Mouse (Mus musculus): ENCODE results near the gene Mdfic. TPM values are rescaled to one million over a fixed set of nuclear protein-coding genes. Genes with fewer than 3 reads are reported as not detected.

Mdfic gene
- total RNA-seq, 2 experiments from 2014 or later, result 9.1 to 10.8 TPM

DNA sequence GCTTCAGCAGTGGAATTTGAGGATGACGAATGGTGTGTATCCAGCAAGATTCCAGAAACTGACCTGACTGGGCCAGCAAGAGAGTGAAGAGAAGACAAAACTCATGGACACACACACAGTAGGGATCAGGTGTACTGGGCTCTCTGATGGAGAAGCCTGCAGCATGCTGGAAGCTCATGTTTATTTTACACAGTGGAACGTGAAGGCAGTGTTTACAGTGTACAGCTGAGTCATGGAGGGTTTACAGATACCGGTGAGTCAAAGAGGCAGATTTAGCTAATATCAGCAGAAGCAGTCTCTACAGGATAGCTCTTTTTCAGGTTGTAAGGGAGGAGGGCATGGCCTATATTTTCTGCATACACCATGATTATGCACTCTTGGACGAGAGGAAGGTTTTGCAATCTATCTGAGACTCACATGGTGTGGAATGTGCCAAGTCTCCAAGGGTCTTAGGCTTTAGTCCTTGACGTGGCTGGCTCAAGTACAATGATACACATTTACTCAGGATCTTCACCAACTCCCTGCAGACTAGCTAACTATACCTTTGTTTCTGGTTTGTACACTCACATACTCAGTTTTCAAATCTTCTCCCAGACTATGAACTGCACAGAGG, 18.0 kb downstream of the Mdfic start:
- intact Hi-C loops (cut with DNase I), result no loop called here
- no peak for DNase-seq

DNA sequence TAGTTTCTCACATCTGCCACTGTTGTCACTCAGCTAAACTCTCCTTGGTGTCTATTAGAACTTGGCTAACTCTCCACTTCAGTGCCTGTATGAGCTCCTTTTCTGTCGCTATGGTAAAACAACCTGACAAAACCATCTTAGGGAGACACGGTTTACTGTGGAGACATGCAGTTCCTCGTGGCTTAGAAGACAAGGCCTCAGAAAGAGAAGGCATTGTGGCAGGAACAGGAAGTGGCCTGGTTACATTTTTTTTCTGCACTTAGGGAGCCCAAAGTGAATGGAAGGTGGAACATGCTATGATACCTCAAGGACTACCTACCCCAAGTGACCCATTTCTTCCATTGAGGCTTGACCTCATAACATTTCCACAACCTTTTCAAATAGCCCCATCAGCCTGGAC, 18.7 kb downstream of the Mdfic start:
- intact Hi-C loops (cut with DNase I), result no loop called here
- no peak for DNase-seq

DNA sequence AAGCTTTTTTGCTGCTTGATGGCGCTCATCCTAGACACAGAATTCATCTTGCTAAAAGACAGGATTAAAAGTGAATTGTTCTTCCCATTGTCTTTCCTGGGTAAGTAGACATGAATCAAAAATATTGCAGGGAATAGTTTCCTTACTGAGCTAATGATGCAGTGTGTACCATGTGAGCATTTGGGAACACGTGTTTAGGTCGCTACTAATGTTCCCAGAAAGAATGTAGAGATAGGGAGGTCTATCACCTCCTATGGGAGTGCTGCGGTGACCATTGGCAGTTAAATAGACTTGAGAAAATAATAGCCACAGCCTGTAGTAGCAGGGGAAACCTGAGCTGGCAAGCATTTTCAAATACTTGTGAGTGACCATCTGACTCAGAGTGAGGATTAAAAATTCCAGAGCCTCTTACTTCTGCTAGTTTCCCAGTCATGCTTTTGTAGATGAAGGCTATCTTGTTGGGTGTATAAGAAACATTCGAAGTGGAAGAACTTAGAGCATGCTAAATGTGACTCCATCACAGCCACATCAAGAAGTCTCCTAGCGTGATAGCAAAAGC, 22.2 kb downstream of the Mdfic start:
- intact Hi-C loops (cut with DNase I), result no loop called here
- no peak for DNase-seq

DNA sequence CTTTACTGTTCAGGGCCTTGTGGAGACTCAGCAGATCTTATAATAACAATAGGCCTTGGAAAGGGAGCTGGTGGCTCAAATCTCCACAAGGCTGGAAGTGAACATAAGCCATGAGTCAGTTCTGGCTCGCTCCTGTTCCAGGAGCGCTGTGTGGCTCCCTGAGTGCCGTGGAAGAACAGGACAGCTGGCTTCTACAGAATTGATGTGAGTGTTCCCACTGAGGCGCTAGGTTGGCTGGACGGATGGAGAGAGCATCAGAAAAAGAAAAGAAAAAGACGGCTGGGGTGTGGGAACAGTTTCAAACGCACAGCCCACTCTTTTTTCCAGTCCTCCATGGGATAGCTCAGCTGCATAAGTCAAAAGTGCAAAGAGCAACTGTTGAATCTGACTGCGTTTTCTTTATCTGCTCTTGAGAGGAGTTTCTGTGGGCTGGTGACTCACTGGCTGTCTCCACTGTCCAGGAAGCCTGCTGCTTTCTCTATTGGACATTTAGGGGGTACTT, 22.9 kb downstream of the Mdfic start:
- intact Hi-C loops (cut with DNase I), result no loop called here
- DNase-seq, result peak; percentile 24 to 33

DNA sequence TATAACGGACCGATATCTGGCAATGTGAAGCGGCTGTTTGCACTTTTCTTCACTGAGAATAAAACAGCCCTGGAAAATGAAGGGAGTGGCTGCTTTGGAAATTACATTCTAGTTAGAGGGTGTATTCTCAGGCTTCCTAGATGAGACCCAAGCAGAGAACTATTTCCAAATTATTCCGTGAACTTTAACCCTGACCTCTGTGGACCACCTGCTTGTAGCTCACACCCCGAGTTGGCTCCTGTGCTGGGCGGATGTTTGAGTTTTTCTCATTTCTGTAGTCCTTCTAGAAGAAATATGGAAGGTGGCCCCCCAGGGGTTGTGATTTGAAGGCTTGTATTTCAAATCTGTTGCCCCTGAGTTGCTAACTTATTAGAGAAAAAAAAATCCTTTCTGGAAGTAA, 23.3 kb downstream of the Mdfic start:
- intact Hi-C loops (cut with DNase I), result no loop called here
- DNase-seq, result no peak

DNA sequence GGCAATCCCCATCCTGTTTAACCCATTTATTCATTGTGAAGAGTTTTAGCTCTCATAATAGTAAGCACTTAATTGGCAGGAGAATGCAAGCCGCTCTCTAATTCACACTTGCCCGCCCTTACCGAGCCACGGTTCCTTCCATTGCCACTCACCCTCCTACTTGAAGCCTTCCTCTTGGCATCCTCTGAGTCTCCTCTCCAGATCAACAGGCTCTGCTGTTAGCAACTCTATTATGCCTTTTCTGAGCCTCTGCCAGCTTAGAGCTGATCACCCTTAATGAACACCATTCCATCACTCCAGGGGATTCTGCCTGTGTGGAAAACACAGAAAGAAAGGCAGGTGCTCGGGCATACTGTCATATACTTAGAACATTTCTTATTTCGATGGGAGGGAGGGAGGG, 24.9 kb downstream of the Mdfic start:
- no peak for DNase-seq
- intact Hi-C loops (cut with DNase I), result no loop called here

DNA sequence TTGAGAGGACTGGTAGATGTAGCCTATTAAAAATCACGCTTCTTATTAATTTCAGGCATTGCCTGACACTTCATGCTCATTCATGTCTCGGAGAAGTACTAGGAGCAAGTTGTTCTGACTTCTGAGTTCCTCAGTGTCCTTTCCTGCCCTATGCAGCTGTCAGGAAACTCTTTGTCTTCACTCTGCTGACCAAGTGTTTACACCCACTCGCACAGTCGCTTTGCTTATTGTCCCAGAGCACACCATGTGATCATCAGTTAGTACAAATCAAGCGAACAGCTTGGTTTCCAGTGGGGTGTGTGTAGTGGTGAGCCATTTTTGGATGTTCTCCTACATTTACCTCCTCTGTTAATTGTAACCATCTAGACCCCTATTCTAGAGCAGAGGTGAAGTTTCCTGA, 25.4 kb downstream of the Mdfic start:
- no peak for DNase-seq
- intact Hi-C loops (cut with DNase I), result no loop called here

DNA sequence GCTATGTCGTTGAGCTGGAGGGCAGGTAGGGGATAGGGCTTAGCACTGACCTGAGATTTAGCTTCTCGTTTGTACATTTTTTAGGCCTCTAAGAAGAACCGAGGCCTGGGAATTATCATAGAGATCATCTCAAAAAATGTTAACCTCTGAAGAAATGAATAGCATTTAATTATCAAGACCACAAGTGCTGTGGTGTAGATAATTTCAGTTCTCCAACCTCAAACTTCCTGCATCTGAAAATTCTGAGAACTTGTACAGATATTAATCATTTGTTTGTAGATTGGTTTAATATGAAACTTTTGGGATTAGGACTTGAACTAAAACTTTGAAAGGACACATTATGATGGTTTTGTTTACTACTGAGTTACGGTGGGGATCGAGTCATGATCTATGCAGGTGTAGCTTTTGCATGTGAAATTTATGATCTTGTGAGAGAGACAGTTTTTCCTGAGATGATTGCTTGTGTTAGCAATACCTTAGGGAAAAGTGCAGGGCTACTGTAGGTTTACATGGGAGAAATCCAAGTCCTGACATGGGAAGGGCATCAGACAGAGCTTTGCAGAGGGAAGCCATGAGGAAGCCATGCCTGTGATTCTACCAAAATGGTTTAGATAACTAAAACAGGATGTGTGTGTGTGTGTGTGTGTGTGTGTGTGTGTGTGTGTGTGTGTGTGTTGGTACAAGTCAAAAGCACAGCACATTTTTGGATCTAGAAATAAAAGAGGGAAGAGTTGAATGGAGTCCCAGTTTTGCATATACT, 27.1 kb downstream of the Mdfic start:
- no peak for DNase-seq
- intact Hi-C loops (cut with DNase I), result no loop called here

DNA sequence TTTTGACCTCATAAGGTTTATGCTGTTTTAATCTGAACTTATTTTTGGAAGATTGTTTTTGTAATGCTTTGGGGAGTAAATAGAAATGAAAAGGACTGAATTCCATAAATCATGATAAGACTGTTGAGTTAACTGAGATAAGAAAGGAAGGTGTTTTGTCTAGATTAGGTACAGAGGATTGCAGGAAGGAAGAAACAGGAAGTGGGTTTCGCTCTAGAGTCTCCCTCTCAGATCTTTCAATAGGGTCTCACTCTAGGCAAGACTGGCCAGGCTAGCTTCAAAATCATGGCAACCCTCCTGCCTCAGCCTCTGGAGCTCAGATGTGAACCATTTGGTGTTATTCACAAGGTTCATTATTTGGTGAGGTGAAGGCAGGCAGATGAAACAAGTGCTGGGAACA, 27.8 kb downstream of the Mdfic start:
- intact Hi-C loops (cut with DNase I), result no loop called here
- no peak for DNase-seq

DNA sequence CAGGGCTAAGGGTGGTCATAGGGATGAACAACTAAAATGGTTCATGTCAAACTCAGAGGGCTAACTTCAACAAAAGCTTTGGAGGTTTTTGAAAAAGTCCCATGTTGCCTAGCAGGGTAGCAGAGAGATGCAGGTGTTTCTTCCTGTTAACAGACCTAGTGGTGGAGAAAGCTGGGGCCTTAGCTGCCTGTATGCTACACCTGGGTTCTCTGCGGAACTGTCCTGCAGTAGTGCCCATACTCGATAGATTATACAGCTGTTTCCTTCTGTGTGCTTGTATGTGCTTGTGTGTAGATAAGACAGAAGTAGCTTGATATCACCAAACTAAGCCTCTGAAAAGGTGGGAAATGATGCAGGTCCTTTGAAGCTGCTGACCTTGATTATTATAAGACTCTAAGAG, 28.5 kb downstream of the Mdfic start:
- intact Hi-C loops (cut with DNase I), result no loop called here
- no peak for DNase-seq

DNA sequence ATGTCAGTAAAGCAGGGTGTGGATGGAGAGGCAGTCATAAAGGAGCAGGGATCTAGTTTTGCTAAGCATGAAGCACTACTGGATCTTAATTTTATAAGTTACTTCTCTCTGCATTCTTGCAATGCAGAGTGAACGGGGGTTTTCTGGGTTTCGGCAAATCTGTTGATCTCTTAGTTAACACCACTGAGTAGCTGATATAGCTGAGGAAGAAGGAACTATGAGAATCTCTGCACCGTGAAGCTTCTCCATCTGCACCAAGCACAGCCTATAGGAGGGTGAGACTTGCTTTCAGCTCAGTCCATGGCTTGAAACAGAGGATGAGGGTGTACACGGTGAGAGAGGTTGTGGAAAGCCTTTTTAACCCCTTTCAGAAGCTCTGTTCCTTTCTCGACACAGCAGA, 29.6 kb downstream of the Mdfic start:
- DNase-seq, result no peak
- intact Hi-C loops (cut with DNase I), result no loop called here

DNA sequence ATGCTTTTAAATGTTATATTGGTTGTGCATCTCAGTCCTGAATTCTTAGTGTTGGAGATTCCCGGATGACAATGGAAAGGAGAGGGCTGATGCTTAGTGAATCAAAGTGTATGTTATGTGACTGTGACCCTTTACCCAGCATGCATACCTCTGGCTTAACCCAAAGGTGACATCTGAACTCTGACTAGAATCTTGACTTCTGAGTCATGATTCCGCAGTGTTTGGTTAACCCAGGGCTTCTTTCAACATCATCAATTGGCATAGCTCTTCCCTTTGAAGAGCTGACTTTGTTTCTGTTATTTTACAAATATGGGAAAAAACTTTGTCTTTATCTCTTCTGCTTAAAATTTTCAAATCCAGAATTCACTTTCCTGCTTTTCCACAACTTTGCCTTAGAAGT, 30.9 kb downstream of the Mdfic start:
- intact Hi-C loops (cut with DNase I), result no loop called here
- no peak for DNase-seq

DNA sequence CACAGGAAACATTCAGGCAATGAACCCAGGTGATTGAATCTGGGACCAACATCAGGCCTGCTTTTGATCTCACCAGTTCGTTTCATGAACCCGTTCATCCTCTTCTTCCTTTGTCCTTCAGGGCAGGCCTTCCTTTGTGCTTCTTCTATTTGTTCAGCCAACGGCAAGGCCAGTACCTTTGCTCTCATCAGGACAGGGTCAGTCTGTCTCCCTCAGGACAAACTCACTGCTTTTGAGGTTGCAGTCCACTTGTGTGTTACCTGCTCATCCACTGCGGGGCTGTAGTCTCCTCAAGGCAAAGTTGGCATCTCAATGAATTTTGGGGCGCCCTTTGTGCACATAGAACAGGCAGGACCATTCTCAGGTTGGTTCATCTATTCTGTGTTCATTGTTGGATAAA, 31.7 kb downstream of the Mdfic start:
- DNase-seq, result no peak
- intact Hi-C loops (cut with DNase I), result no loop called here

DNA sequence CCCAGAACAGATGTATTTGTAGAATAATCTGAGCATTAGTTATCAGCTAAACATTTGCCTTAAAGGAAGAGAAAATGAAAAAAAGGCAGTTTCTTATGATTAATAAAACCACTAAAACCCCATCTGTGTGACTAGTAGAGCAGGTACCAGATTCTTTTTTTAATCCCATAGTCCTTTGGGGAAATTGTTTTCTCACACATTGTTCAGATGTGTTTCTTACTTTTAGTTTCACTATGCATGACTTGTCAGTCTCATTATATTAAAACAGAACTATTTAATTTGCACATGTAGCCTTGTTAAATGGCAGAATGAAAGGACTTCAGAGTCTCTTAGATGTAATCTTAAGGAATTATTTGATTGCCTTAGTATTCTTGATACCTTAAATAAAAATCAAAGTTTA, 32.7 kb downstream of the Mdfic start:
- intact Hi-C loops (cut with DNase I), result no loop called here

DNA sequence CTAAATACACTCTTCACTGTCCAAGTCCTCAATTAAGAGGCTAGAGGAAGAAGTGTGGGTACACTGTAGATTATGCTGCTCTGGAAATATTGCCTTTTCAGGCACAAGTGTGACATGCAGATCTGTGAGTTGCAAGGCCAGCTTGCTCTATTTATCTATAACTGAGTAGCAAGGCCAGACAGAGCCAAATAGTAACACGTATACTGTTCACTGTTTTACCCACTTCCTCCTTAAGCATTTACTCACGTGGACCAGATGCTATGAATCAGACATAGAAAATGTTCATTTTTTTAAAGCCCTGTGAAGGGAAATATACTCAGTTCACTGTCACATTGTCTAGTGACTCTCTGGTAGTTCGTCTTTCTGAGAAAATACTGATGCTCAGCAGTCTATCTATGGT, 37.9 kb downstream of the Mdfic start:
- intact Hi-C loops (cut with DNase I), result no loop called here
- no peak for DNase-seq

More for the DNA sequence above, 32.7 kb downstream of the Mdfic start:
- no peak for DNase-seq

DNA sequence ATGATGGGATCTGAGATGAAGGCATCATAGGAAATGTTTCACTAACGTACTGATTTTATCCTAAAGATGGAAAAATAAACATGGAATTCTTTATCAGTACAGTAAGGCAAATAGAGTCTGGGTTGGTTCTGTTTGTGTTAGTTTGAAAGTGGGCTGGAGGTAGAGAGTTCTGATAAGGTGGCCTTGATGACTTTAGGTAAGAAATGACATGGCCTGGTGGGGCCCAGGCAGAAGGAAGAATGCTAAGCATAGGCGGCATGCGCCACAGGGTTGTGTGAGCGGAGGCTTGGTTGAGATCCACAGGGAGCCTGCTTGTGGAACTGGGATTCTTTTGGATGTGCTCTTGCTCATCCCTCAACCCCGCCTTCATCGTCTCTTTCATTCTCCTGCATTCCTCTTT, 40.3 kb downstream of the Mdfic start:
- no peak for DNase-seq
- intact Hi-C loops (cut with DNase I), result no loop called here

DNA sequence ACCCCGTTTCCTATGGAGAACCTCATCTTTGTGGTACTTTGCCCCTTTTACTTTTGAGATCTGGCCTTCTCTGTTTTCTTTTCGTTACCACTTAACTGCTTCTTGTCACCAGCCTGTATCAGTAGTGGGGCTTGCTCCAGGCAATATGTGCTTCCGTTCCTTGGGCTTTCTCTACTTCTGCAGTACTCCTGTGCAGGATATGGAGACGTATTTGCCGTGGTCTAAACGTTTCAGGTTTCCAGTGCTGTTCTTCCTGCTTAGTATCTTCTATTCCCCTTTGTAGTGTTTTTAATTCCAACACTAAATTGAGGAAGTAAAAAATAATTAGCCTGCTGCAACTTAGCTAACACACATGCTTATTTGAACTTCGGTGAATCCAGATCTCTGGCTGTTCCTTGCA, 43.6 kb downstream of the Mdfic start:
- DNase-seq, result no peak
- intact Hi-C loops (cut with DNase I), result no loop called here

DNA sequence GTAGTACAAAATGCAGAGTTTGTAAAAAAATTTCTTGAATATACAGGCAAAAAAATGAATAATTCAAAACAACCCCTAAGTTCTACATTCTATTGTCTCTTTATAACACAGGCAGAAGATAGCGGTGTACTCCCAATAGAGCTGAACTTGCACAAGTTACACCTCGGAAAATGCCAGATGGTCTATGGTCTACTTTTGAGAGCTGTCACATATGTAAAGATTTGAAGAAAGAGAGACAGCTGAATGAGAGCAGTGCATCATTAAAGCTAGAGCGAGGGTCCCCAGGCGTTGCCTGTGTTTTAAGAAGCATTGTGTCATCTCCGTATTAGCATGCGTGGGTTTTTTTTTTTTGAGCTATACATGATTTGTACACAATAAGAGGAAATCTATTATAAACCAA, 47.0 kb downstream of the Mdfic start:
- DNase-seq, result no peak
- intact Hi-C loops (cut with DNase I), result no loop called here

DNA sequence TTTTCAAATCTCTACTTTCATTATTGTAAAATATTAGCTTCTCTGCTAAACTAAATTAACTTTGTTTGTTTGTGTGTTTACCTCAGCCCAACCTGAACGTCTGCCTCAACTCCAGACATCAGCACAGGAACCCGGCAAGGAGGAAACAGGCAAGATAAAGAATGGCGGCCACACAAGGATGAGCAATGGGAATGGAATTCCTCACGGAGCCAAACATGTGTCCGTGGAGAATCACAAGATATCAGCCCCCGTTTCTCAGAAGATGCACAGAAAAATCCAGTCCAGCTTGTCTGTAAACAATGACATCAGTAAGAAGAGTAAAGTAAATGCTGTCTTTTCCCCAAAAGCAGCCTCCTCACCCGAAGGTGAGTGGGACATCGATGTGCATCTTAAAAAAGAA, 49.7 kb downstream of the Mdfic start:
- intact Hi-C loops (cut with DNase I), result no loop called here
- DNase-seq, result no peak

DNA sequence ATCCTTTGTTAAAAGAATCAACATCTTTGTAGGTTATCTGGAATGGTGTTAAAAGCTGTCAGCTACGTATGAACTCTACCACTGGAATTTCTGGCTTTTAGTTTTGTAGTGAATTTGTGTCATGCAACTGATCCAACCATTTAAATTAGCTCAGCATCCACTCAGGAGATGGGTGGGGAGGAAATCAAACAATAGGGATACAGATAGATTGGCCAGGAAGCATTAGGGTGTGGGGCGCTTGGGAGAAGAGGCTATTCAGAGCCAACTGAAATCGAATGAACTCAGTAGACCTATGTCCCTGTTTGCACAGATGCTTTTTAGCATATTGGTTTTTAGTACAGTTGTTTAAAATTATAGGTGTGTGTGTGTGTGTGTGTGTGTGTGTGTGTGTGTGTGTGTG, 56.6 kb downstream of the Mdfic start:
- intact Hi-C loops (cut with DNase I), result no loop called here
- DNase-seq, result no peak

DNA sequence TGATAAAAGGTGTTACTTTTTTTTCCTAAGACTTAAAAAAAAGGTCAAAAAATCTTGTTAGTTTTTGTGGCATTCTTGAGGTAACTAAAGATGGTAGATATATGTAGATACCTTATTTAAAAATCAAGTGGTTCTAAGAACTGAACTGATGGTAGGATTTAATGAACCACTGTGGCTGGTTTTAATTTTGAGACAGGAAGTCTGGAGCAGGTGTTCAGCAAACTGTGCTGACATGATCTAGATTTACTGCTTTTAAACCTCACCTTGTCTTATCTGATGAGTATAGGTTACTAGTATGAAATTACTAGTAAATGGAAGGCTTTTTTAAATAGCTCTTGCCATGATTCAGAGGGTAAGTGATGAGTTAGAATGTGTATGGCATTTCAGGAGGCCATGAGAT, 59.7 kb downstream of the Mdfic start:
- intact Hi-C loops (cut with DNase I), result no loop called here
- no peak for DNase-seq

DNA sequence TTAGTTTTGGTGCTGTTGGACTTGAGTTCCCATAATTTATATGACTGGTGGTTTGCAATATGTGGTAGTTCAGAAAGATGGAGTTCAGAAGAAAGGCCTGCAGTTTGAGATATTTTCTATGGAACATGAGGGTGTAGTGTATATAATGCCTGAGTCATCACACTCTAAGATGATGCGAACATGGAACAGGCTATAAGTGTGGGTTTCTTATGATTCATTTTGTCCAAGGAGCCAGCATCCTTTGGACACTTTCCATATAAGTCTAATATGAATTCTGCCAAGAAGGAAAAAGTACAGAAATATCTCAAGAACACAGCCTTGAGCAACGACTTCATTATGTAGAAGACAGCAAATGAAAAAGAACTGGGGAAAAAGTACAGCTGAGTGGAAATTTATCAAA, 60.2 kb downstream of the Mdfic start:
- no peak for DNase-seq
- intact Hi-C loops (cut with DNase I), result no loop called here
